In genomic region chr12:53252213-53252571, GRCm38 (mm10) we compare ENCODE assay signal across 8 mouse cellular contexts. TPM values are rescaled to one million over a fixed set of nuclear protein-coding genes. Genes with fewer than 3 reads are reported as not detected.
DNase-seq lines count a peak whose midpoint lies in the region; ATAC-seq and TF ChIP-seq lines count a peak whose summit lies in the region.

No protein-coding gene starts in this region.

- H3K27me3 ChIP-seq in megakaryocyte, embryonic 14.5 days (replicated peaks), result peaks cover 89% of the 10 kb centered on the region
- H3K27me3 ChIP-seq in heart, embryonic 15.5 days, result peaks cover 58% of the 10 kb centered on the region
- peaks cover 29% of the 10 kb centered on the region for H3K27me3 ChIP-seq in liver, adult 2 months (ENCODE audit: control insufficient read depth, insufficient read depth, low read length)
- H3K27me3 ChIP-seq in stomach, embryonic 14.5 days (ENCODE audit: control insufficient read depth, insufficient read depth, low read length), result peaks cover 21% of the 10 kb centered on the region; the same call in 1 of the 2 replicates

- H3K79me2 ChIP-seq in liver, adult 2 months (ENCODE audit: control insufficient read depth, insufficient read depth, low read length), result no peaks in the 10 kb centered on the region

- WGBS in heart, embryonic 15.5 days, result under 1% methylated on average over 20 of the region's 23 CpGs
- 11% methylated on average over 17 of the region's 23 CpGs for WGBS in liver, adult 2 months
- WGBS in stomach, embryonic 14.5 days, result 0% methylated on average over 16 of the region's 23 CpGs

- H3K4me1 ChIP-seq in megakaryocyte, embryonic 14.5 days, result peaks cover 18% of the 10 kb centered on the region
- peaks cover 32% of the 10 kb centered on the region for H3K4me1 ChIP-seq in heart, embryonic 15.5 days (replicated peaks)
- H3K4me1 ChIP-seq in liver, adult 2 months (ENCODE audit: control insufficient read depth, insufficient read depth, low read length), result no peaks in the 10 kb centered on the region
- peaks cover 6% of the 10 kb centered on the region; the same call in 1 of the 2 replicates for H3K4me1 ChIP-seq in stomach, embryonic 14.5 days (ENCODE audit: control insufficient read depth, insufficient read depth, low read length)

- peak; percentile 13 for DNase-seq in cerebellum, adult 9-11 months
- no peak for DNase-seq in cerebellum, adult 9-10 months
- DNase-seq in liver, adult 2 months (ENCODE audit: extremely low read depth, low read depth, low spot score), result no peak
- DNase-seq in spleen, adult 18-20 months, result no peak

- H3K9ac ChIP-seq in heart, embryonic 15.5 days, result peak overlapping the region; percentile 74
- no peak overlapping the region; the same call in 1 of the 2 replicates for H3K9ac ChIP-seq in liver, adult 2 months (ENCODE audit: low read depth, low read length)
- H3K9ac ChIP-seq in stomach, embryonic 14.5 days (replicated peaks; ENCODE audit: low read depth, low read length), result peak overlapping the region; percentile 86

- H3K9me3 ChIP-seq in megakaryocyte, embryonic 14.5 days, result peaks cover 1% of the 10 kb centered on the region; the same call in 1 of the 2 replicates
- H3K9me3 ChIP-seq in heart, embryonic 15.5 days (replicated peaks), result no peaks in the 10 kb centered on the region
- no peaks in the 10 kb centered on the region for H3K9me3 ChIP-seq in stomach, embryonic 14.5 days (ENCODE audit: control insufficient read depth, low read depth, low read length)

- no peak for TF ChIP-seq CTCF in liver, adult 2 months (IDR thresholded peaks at IDR 0.05; ENCODE audit: low read depth, low read length)

- H3K4me2 ChIP-seq in heart, embryonic 15.5 days, result peak overlapping the region; percentile 98
- peak overlapping the region; percentile 73 for H3K4me2 ChIP-seq in stomach, embryonic 14.5 days (replicated peaks; ENCODE audit: low read depth, low read length)

- no peaks in the 10 kb centered on the region for H3K36me3 ChIP-seq in megakaryocyte, embryonic 14.5 days (replicated peaks; ENCODE audit: low read length)
- no peaks in the 10 kb centered on the region for H3K36me3 ChIP-seq in heart, embryonic 15.5 days
- H3K36me3 ChIP-seq in liver, adult 2 months (ENCODE audit: control insufficient read depth, insufficient read depth, low read length), result no peaks in the 10 kb centered on the region
- no peaks in the 10 kb centered on the region for H3K36me3 ChIP-seq in stomach, embryonic 14.5 days (ENCODE audit: control insufficient read depth, insufficient read depth, low read length)

- H3K4me3 ChIP-seq in megakaryocyte, embryonic 14.5 days (replicated peaks), result peak overlapping the region; percentile 89
- peak overlapping the region; percentile 83 for H3K4me3 ChIP-seq in heart, embryonic 15.5 days
- peak overlapping the region; percentile 44; the same call in 1 of the 2 replicates for H3K4me3 ChIP-seq in liver, adult 2 months (ENCODE audit: insufficient read depth, low read depth, low read length)
- H3K4me3 ChIP-seq in stomach, embryonic 14.5 days (ENCODE audit: low read depth, low read length), result peak overlapping the region; percentile 63

- peak overlapping the region; percentile 84; the same call in 1 of the 2 replicates for H3K27ac ChIP-seq in heart, embryonic 15.5 days
- H3K27ac ChIP-seq in liver, adult 2 months (replicated peaks; ENCODE audit: insufficient read depth, low read depth, low read length), result no peak overlapping the region
- no peak overlapping the region for H3K27ac ChIP-seq in stomach, embryonic 14.5 days (ENCODE audit: low read length)

- no peak for ATAC-seq in megakaryocyte, adult 5-6 weeks (ENCODE audit: poor library complexity, severe bottlenecking)
- peak; percentile 54 for ATAC-seq in heart, embryonic 15.5 days (replicated peaks; ENCODE audit: insufficient number of reproducible peaks, insufficient read depth, low FRiP score, low read depth)
- ATAC-seq in stomach, embryonic 14.5 days (ENCODE audit: insufficient number of reproducible peaks, insufficient read depth, low FRiP score, low read depth), result peak; percentile 47; the same call in 1 of the 2 replicates

- TF ChIP-seq POLR2A in liver, adult 2 months (IDR thresholded peaks at IDR 0.05; ENCODE audit: extremely low read depth, insufficient read depth, low read length), result no peak

RNA-seq across cellular contexts. Expression of gene Npas3, which starts 3.7 kb away (rescaled TPM):
- 0.69 TPM in 1 of 2 replicates, not detected in the other for polyA plus RNA-seq in megakaryocyte, embryonic 14.5 days (2012; ENCODE audit: insufficient read depth, low replicate concordance)
- not detected in 2 replicates for total RNA-seq in megakaryocyte, adult 5-6 weeks (2015)
- not detected in 2 replicates for total RNA-seq in megakaryocyte, adult 5-6 weeks (2017)
- polyA plus RNA-seq in heart, embryonic 15.5 days (2015; fragmentation: Nextera tagmentation; extraction: Ambion mirVana), result 0.81 and 0.82 TPM in 2 replicates
- total RNA-seq in liver, adult 2 months (2014; rRNA removed), result 0.07 TPM in 1 of 2 replicates, not detected in the other
- polyA plus RNA-seq in liver, adult 2 months (2012; rRNA removed), result 0.04 TPM in 1 of 2 replicates, not detected in the other
- polyA plus RNA-seq in stomach, embryonic 14.5 days (2014; fragmentation: Nextera tagmentation; extraction: Ambion mirVana), result 3.4 and 4.5 TPM in 2 replicates
